Mouse (Mus musculus) midbrain, embryonic 14.5 days (tissue): ENCODE data around the gene Hyal1. TPM values are rescaled to one million over a fixed set of nuclear protein-coding genes. Genes with fewer than 3 reads are reported as not detected.
A peak's percentile ranks its signal among the peaks of the same experiment; 100 is the strongest.

Experiments used
- ATAC-seq: fragments of 200-750 bp; cut with Nextera tagmentation; 2 replicates; pipeline ENCODE4 v1.8.0; 2017; ENCODE audit warnings: moderate number of reproducible peaks, moderate library complexity; ENCODE audit not compliant: low FRiP score, low TSS enrichment
- DNase-seq: peaks from one replicate; pipeline ENCODE4 v3.0.0-alpha.2; 2015
- H3K27ac ChIP-seq: fragments of 300-500 bp; sonication (generic); replicated peaks from 2 replicates; pipeline ENCODE4 v1.5.1; 2014; ENCODE audit warnings: mild to moderate bottlenecking, low read depth, low read length, moderate library complexity
- H3K27me3 ChIP-seq: fragments of 300-500 bp; sonication (generic); 2 replicates; pipeline ENCODE4 v1.6.1; 2014; ENCODE audit warnings: low read length, control low read depth, mixed read lengths; ENCODE audit not compliant: control insufficient read depth, insufficient read depth
- H3K36me3 ChIP-seq: fragments of 300-500 bp; sonication (generic); 2 replicates; pipeline ENCODE4 v1.6.1; 2014; ENCODE audit warnings: low read length, control low read depth; ENCODE audit not compliant: control insufficient read depth, insufficient read depth
- H3K4me1 ChIP-seq: fragments of 300-500 bp; sonication (generic); 2 replicates; pipeline ENCODE4 v1.6.1; 2014; ENCODE audit warnings: mild to moderate bottlenecking, antibody characterized with exemption, low read length, control low read depth; ENCODE audit not compliant: control insufficient read depth, insufficient read depth
- H3K4me2 ChIP-seq: fragments of 300-500 bp; sonication (generic); 2 replicates; pipeline ENCODE4 v1.6.1; 2014; ENCODE audit warnings: mild to moderate bottlenecking, low read length, moderate library complexity
- H3K4me3 ChIP-seq: fragments of 300-500 bp; sonication (generic); replicated peaks from 2 replicates; pipeline ENCODE4 v1.5.1; 2014; ENCODE audit warnings: low read depth, low read length
- H3K9ac ChIP-seq: fragments of 300-500 bp; sonication (generic); replicated peaks from 2 replicates; pipeline ENCODE4 v1.6.1; 2014; ENCODE audit warnings: mild to moderate bottlenecking, low read length, moderate library complexity
- H3K9me3 ChIP-seq: fragments of 300-500 bp; sonication (generic); 2 replicates; pipeline ENCODE4 v1.6.1; 2016; ENCODE audit warnings: low read length, control low read depth, mixed read lengths; ENCODE audit not compliant: control insufficient read depth
- WGBS: fragments of 180-500 bp; shearing (Covaris S2); extraction: QIAGEN DNeasy Blood & Tissue Kit; methylation state at CpG from one replicate; pipeline ENCODE4 v1.1.7; 2014; 5-methylcytosine and 5-hydroxymethylcytosine counted together
- polyA plus RNA-seq: library from polyadenylated mRNA; unstranded; fragments of >200 nt; fragmentation: Nextera tagmentation; extraction: Ambion mirVana; gene quantifications from 2 replicates; pipeline ENCODE4 v1.2.1, GENCODE M21; 2014

The Hyal1 gene
- polyA plus RNA-seq, 1 experiment from 2014 or later: 3.4 TPM

GRCm38 (mm10) chr9:107612191-107612944 lies 35.6 kb downstream of the Hyal1 start:
- H3K4me1 ChIP-seq: peaks cover 22% of the 10 kb centered on the region
- no peaks in the 10 kb centered on the region for H3K27me3 ChIP-seq
- H3K27ac ChIP-seq: peak overlapping the region; percentile 100
- DNase-seq (peak; percentile 99), ATAC-seq (peak; percentile 92)
- H3K9me3 ChIP-seq: no peaks in the 10 kb centered on the region
- H3K36me3 ChIP-seq: peaks cover 35% of the 10 kb centered on the region
- peak overlapping the region; percentile 80 for H3K9ac ChIP-seq
- WGBS: 1% methylated on average over 48 of the region's 48 CpGs
- H3K4me2 ChIP-seq: peak overlapping the region; percentile 70
- peak overlapping the region; percentile 25 for H3K4me3 ChIP-seq

GRCm38 (mm10) chr9:107612945-107613569 lies 36.3 kb downstream of the Hyal1 start:
- no peaks in the 10 kb centered on the region for H3K9me3 ChIP-seq
- H3K36me3 ChIP-seq: peaks cover 40% of the 10 kb centered on the region
- no peak; the same call in 1 of the 2 replicates for ATAC-seq
- peak; percentile 71 for DNase-seq
- H3K4me1 ChIP-seq: peaks cover 22% of the 10 kb centered on the region
- H3K27ac ChIP-seq: peak overlapping the region; percentile 100
- H3K27me3 ChIP-seq: no peaks in the 10 kb centered on the region
- H3K9ac ChIP-seq: peak overlapping the region; percentile 80; the same call in 1 of the 2 replicates
- peak overlapping the region; percentile 70 for H3K4me2 ChIP-seq
- 13% methylated on average over 12 of the region's 12 CpGs for WGBS
- H3K4me3 ChIP-seq: peak overlapping the region; percentile 25; the same call in 1 of the 2 replicates

- WGBS: 52% methylated on average over 4 of the region's 4 CpGs
- Histone ChIP-seq H3K27ac (peak overlapping the region; percentile 33; the same call in 1 of the 2 replicates), H3K36me3 (peaks cover 60% of the 10 kb centered on the region), H3K27me3 (no peaks in the 10 kb centered on the region), H3K9me3 (no peaks in the 10 kb centered on the region), H3K4me3 (no peak overlapping the region), H3K4me1 (peaks cover 18% of the 10 kb centered on the region), H3K4me2 (no peak overlapping the region), H3K9ac (no peak overlapping the region)
- no peak for DNase-seq
- no peak for ATAC-seq
Observed at GRCm38 (mm10) chr9:107615035-107615434, 38.3 kb downstream of the Hyal1 start.

GRCm38 (mm10) chr9:107617461-107617860 lies 40.7 kb downstream of the Hyal1 start:
- 84% methylated on average over 2 of the region's 2 CpGs for WGBS
- DNase-seq: no peak
- H3K4me1 ChIP-seq: peaks cover 5% of the 10 kb centered on the region
- H3K9me3 ChIP-seq: no peaks in the 10 kb centered on the region
- no peak overlapping the region for H3K27ac ChIP-seq
- H3K4me3 ChIP-seq: no peak overlapping the region
- no peak for ATAC-seq
- no peaks in the 10 kb centered on the region for H3K27me3 ChIP-seq
- no peak overlapping the region for H3K9ac ChIP-seq
- H3K4me2 ChIP-seq: no peak overlapping the region
- peaks cover 71% of the 10 kb centered on the region for H3K36me3 ChIP-seq

GRCm38 (mm10) chr9:107618098-107618497 lies 41.4 kb downstream of the Hyal1 start:
- Histone ChIP-seq H3K9ac (no peak overlapping the region), H3K9me3 (no peaks in the 10 kb centered on the region), H3K27ac (peak overlapping the region; percentile 45; the same call in 1 of the 2 replicates), H3K4me1 (peaks cover 1% of the 10 kb centered on the region), H3K4me2 (no peak overlapping the region), H3K27me3 (no peaks in the 10 kb centered on the region), H3K36me3 (peaks cover 74% of the 10 kb centered on the region), H3K4me3 (no peak overlapping the region)
- no peak for DNase-seq
- no peak for ATAC-seq
- 95% methylated on average over 6 of the region's 6 CpGs for WGBS

GRCm38 (mm10) chr9:107618778-107619545 lies 42.2 kb downstream of the Hyal1 start:
- Histone ChIP-seq H3K9me3 (no peaks in the 10 kb centered on the region), H3K36me3 (peaks cover 71% of the 10 kb centered on the region), H3K4me1 (no peaks in the 10 kb centered on the region), H3K4me2 (no peak overlapping the region), H3K27me3 (no peaks in the 10 kb centered on the region), H3K27ac (peak overlapping the region; percentile 42), H3K9ac (no peak overlapping the region; the same call in 1 of the 2 replicates), H3K4me3 (no peak overlapping the region)
- peak; percentile 73 for DNase-seq
- WGBS: 57% methylated on average over 13 of the region's 13 CpGs
- peak; percentile 21; the same call in 1 of the 2 replicates for ATAC-seq

GRCm38 (mm10) chr9:107619546-107619879 lies 42.8 kb downstream of the Hyal1 start:
- no peaks in the 10 kb centered on the region for H3K9me3 ChIP-seq
- H3K9ac ChIP-seq: no peak overlapping the region; the same call in 1 of the 2 replicates
- H3K4me1 ChIP-seq: no peaks in the 10 kb centered on the region
- peak overlapping the region; percentile 42 for H3K27ac ChIP-seq
- H3K36me3 ChIP-seq: peaks cover 66% of the 10 kb centered on the region
- H3K4me3 ChIP-seq: no peak overlapping the region
- H3K4me2 ChIP-seq: no peak overlapping the region
- H3K27me3 ChIP-seq: no peaks in the 10 kb centered on the region
- WGBS: 80% methylated on average over 13 of the region's 13 CpGs
- ATAC-seq (no peak), DNase-seq (no peak)

GRCm38 (mm10) chr9:107620954-107621353 lies 44.2 kb downstream of the Hyal1 start:
- Histone ChIP-seq H3K27me3 (no peaks in the 10 kb centered on the region), H3K9ac (no peak overlapping the region), H3K9me3 (no peaks in the 10 kb centered on the region), H3K4me1 (peaks cover 7% of the 10 kb centered on the region), H3K27ac (no peak overlapping the region), H3K36me3 (peaks cover 59% of the 10 kb centered on the region), H3K4me2 (no peak overlapping the region), H3K4me3 (no peak overlapping the region)
- ATAC-seq: no peak
- DNase-seq: no peak
